Mouse (Mus musculus) heart, adult 2 months (tissue): ENCODE measurements around the gene Ppbp.

ENCODE experiments used
- CTCF ChIP-seq: fragments of 200-600 bp; IDR thresholded peaks from 2 replicates; pipeline ENCODE4 v1.8.1; 2022; ENCODE audit warnings: antibody characterized with exemption, mild to moderate bottlenecking, moderate library complexity
- POLR2A ChIP-seq: fragments of 200-500 bp; IDR thresholded peaks from 2 replicates; pipeline ENCODE4 v1.6.1; 2011; ENCODE audit warnings: mild to moderate bottlenecking, low read depth, low read length, control low read depth; ENCODE audit not compliant: insufficient read depth

- TF ChIP-seq CTCF (no peak), POLR2A (no peak)
These were observed 4.2 kb upstream of the Ppbp start for GRCm38 (mm10) chr5:90763912-90764665.
